Mouse (Mus musculus) adrenal gland, postnatal 36 days (tissue): ENCODE results near the gene Kazald1. TPM values are rescaled to one million over a fixed set of nuclear protein-coding genes. Genes with fewer than 3 reads are reported as not detected.

Experiments
- total RNA-seq, 2 experiments: library from RNA; stranded (reverse); gene quantifications; 2 replicates each; pipeline ENCODE4 v1.2.3; 2021

The Kazald1 gene
- total RNA-seq, 2 experiments from 2014 or later = 3.9 to 6.6 TPM

Other genes starting within 250 kb of the Kazald1 start
- 10 to 100 TPM; 23.0 to 23.7 TPM for gene Slf2, start 144.1 kb upstream of the Kazald1 start, total RNA-seq
- gene Sema4g, start 86.1 kb upstream of the Kazald1 start, total RNA-seq = 1 to 10 TPM; 4.2 to 5.6 TPM
- 10 to 100 TPM; 30.8 to 33.0 TPM for gene Twnk, start 69.6 kb upstream of the Kazald1 start, total RNA-seq
- gene Mrpl43, start 68.8 kb upstream of the Kazald1 start, total RNA-seq = 10 to 100 TPM; 49.0 to 53.6 TPM
- gene Lzts2, start 60.8 kb upstream of the Kazald1 start, total RNA-seq = 10 to 100 TPM; 90.4 to 95.6 TPM
- under 1 TPM; 0.13 to 0.23 TPM for gene Pdzd7, start 29.5 kb upstream of the Kazald1 start, total RNA-seq
- gene Sfxn3, start 27.7 kb upstream of the Kazald1 start, total RNA-seq = 10 to 100 TPM; 63.9 to 66.5 TPM
- gene Tlx1, start 75.4 kb downstream of the Kazald1 start, total RNA-seq = not detected
- under 1 TPM; 0.10 to 0.17 TPM for gene Lbx1, start 160.6 kb downstream of the Kazald1 start, total RNA-seq